Mouse (Mus musculus): ENCODE measurements around the gene Lekr1.

- TF ChIP-seq CTCF (IDR thresholded peaks at IDR 0.05; ENCODE audit: control insufficient read depth, insufficient read depth, insufficient read length) (no peak), FOSL1 (IDR thresholded peaks at IDR 0.05; ENCODE audit: insufficient read depth, low read length, poor library complexity, severe bottlenecking) (no peak), MYOG (IDR thresholded peaks at IDR 0.05; ENCODE audit: control insufficient read depth, extremely low read depth, insufficient read length) (no peak)
Measured at GRCm38 (mm10) chr3:65814881-65815280, 148.9 kb downstream of the Lekr1 start.

Data from C2C12 (cell line).